Comparison of ENCODE assay signal across 9 mouse cellular contexts in the genomic region with DNA sequence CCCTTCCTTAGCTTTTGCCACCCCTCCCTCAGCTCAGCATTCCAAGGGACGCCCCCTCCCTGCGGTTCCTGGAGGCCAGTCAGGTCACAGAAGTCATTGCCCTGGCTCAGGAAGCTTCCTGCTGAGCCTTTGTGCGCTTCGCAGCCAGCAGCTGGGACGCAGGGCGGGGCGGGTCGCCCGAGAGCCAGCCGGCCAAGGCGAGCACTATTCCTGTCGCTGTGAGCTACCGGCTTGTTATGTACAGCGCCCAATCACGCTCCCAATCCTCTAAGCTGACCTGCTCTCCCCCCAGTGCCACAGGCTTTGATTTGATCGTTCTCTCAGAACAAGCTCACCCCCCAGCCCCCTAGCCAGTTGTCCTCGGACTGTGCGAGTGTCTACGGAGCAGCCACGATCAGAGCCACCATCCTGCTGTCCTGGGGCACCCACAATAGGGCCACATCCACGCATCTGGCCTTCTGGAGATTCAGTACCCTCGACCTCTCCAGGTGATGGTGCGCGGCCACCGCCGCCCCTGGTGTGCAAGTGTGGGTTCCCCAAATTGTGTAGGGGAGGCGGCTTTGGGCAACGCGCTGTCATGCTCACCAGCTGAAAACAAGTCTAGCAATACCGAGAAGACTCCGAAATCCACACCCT. TPM values are rescaled to one million over a fixed set of nuclear protein-coding genes. Genes with fewer than 3 reads are reported as not detected.
A peak's percentile ranks its signal among the peaks of the same experiment; 100 is the strongest.
DNase-seq lines count a peak whose midpoint lies in the region; ATAC-seq and TF ChIP-seq lines count a peak whose summit lies in the region.
"Had no signal": no experiment of that assay in that cellular context is flagged by ENCODE, and none has a peak within 500 bp of the region (broad histone marks: within the 10 kb centered on the region; RNA-seq: fewer than 3 reads in every experiment).

No protein-coding gene starts in this region.

- TF ChIP-seq POLR2A in testis, adult 2 months (IDR thresholded peaks at IDR 0.05; ENCODE audit: control insufficient read depth, low read depth, low read length), result no peak

- no peak for TF ChIP-seq CTCF in testis, adult 2 months (IDR thresholded peaks at IDR 0.05; ENCODE audit: control insufficient read depth, insufficient read depth, insufficient replicate concordance, low read depth, low read length)

- DNase-seq in right cerebral cortex, postnatal 14 days, result peak; percentile 12
- no peak for DNase-seq in right cerebral cortex, adult 18-20 months
- peak; percentile 35 for DNase-seq in forebrain, embryonic 10.5 days (ENCODE audit: extremely low spot score, low spot score)
- DNase-seq in heart, postnatal 10 days, result peak; percentile 38 to 57
- DNase-seq in urinary bladder, postnatal 10 days (ENCODE audit: low spot score), result no peak
- no peak for DNase-seq in spleen, postnatal 14 days (ENCODE audit: low spot score in 2 of 2)

- H3K4me3 ChIP-seq in forebrain, embryonic 10.5 days, result peak overlapping the region; percentile 45
- H3K4me3 ChIP-seq in testis, adult 2 months (ENCODE audit: control insufficient read depth, low read depth, low read length), result peak overlapping the region; percentile 9
- H3K4me3 ChIP-seq: megakaryocyte, embryonic 14.5 days had no signal

- no peaks in the 10 kb centered on the region for H3K36me3 ChIP-seq in forebrain, embryonic 10.5 days (replicated peaks)
- H3K36me3 ChIP-seq in testis, adult 2 months (ENCODE audit: control insufficient read depth, insufficient read depth, low read length), result no peaks in the 10 kb centered on the region

- peak; percentile 38; the same call in 1 of the 2 replicates for ATAC-seq in megakaryocyte, adult 5-6 weeks (ENCODE audit: poor library complexity, severe bottlenecking)

- WGBS in forebrain, embryonic 10.5 days, result 13% methylated on average over 31 of the region's 31 CpGs

- no peaks in the 10 kb centered on the region for H3K9me3 ChIP-seq in forebrain, embryonic 10.5 days

- H3K27ac ChIP-seq in forebrain, embryonic 10.5 days, result peak overlapping the region; percentile 51; the same call in 1 of the 2 replicates
- no peak overlapping the region for H3K27ac ChIP-seq in testis, adult 2 months (ENCODE audit: control insufficient read depth, insufficient read depth, low read depth, low read length)

- intact Hi-C loops in heart, postnatal 10 days (cut with DNase I), result no loop called here

- H3K27me3 ChIP-seq in forebrain, embryonic 10.5 days (ENCODE audit: poor library complexity, severe bottlenecking), result peaks cover 80% of the 10 kb centered on the region
- no peaks in the 10 kb centered on the region for H3K27me3 ChIP-seq in testis, adult 2 months (ENCODE audit: control insufficient read depth, insufficient read depth, low read length)

- peaks cover 19% of the 10 kb centered on the region for H3K4me1 ChIP-seq in forebrain, embryonic 10.5 days
- peaks cover 6% of the 10 kb centered on the region for H3K4me1 ChIP-seq in testis, adult 2 months (ENCODE audit: control insufficient read depth, insufficient read depth, low read length)
- H3K4me1 ChIP-seq: megakaryocyte, embryonic 14.5 days had no signal

RNA-seq across cellular contexts. Expression of gene Klhl34, which starts 0.5 kb away (rescaled TPM):
- polyA plus RNA-seq in forebrain, embryonic 10.5 days (2016; fragmentation: Nextera tagmentation; extraction: Ambion mirVana), result 1.2 and 1.4 TPM in 2 replicates
- 1 to 10 TPM; 1.8 to 2.5 TPM for total RNA-seq in heart, postnatal 10 days (2021)
- total RNA-seq in megakaryocyte, adult 5-6 weeks (2015), result not detected in 2 replicates
- not detected in 2 replicates for total RNA-seq in megakaryocyte, adult 5-6 weeks (2017)
- polyA plus RNA-seq in testis, adult 2 months (2012; rRNA removed), result not detected in 2 replicates

Comparison
In these comparisons a context has a peak if more than half of its experiments do, and no peak if none do; other contexts are left out.
1. DNase-seq: peak in right cerebral cortex, postnatal 14 days (single experiment), forebrain, embryonic 10.5 days (single experiment) and heart, postnatal 10 days (2 of 2); none in right cerebral cortex, adult 18-20 months (single experiment), urinary bladder, postnatal 10 days (single experiment) and spleen, postnatal 14 days (0 of 2).